Mouse (Mus musculus) hindbrain, embryonic 14.5 days (tissue): ENCODE results near the gene Elmo3. TPM values are rescaled to one million over a fixed set of nuclear protein-coding genes. Genes with fewer than 3 reads are reported as not detected.
A peak's percentile ranks its signal among the peaks of the same experiment; 100 is the strongest.

Experiments used
- ATAC-seq: fragments of 200-750 bp; cut with Nextera tagmentation; 2 replicates; pipeline ENCODE4 v1.8.0; 2017; ENCODE audit warnings: moderate number of reproducible peaks, mild to moderate bottlenecking, moderate TSS enrichment, moderate library complexity; ENCODE audit not compliant: low FRiP score
- DNase-seq: peaks from one replicate; pipeline ENCODE4 v3.0.0-alpha.2; 2015; ENCODE audit warnings: low spot score
- H3K27ac ChIP-seq: fragments of 300-500 bp; sonication (generic); 2 replicates; pipeline ENCODE4 v1.5.1; 2014; ENCODE audit warnings: mild to moderate bottlenecking, moderate library complexity
- H3K27me3 ChIP-seq: fragments of 300-500 bp; sonication (generic); 2 replicates; pipeline ENCODE4 v1.6.1; 2014; ENCODE audit warnings: mild to moderate bottlenecking, low read length, mixed read lengths; ENCODE audit not compliant: control insufficient read depth, insufficient read depth
- H3K36me3 ChIP-seq: fragments of 300-500 bp; sonication (generic); replicated peaks from 2 replicates; pipeline ENCODE4 v1.6.1; 2014; ENCODE audit not compliant: control insufficient read depth, insufficient read depth
- H3K4me1 ChIP-seq: fragments of 300-500 bp; sonication (generic); replicated peaks from 2 replicates; pipeline ENCODE4 v1.6.1; 2014; ENCODE audit warnings: antibody characterized with exemption, low read length, mixed read lengths; ENCODE audit not compliant: control insufficient read depth, insufficient read depth
- H3K4me2 ChIP-seq: fragments of 300-500 bp; sonication (generic); replicated peaks from 2 replicates; pipeline ENCODE4 v1.6.1; 2014; ENCODE audit warnings: mild to moderate bottlenecking, moderate library complexity
- H3K4me3 ChIP-seq: fragments of 300-500 bp; sonication (generic); replicated peaks from 2 replicates; pipeline ENCODE4 v1.5.1; 2014; ENCODE audit warnings: mild to moderate bottlenecking, low read length
- H3K9ac ChIP-seq: fragments of 300-500 bp; sonication (generic); 2 replicates; pipeline ENCODE4 v1.6.1; 2014
- H3K9me3 ChIP-seq: fragments of 300-500 bp; sonication (generic); 2 replicates; pipeline ENCODE4 v1.6.1; 2016; ENCODE audit warnings: low read length; ENCODE audit not compliant: control insufficient read depth
- WGBS: fragments of 180-500 bp; shearing (Covaris S2); extraction: QIAGEN DNeasy Blood & Tissue Kit; methylation state at CpG from one replicate; pipeline ENCODE4 v1.1.7; 2014; 5-methylcytosine and 5-hydroxymethylcytosine counted together
- polyA plus RNA-seq: library from polyadenylated mRNA; unstranded; fragments of >200 nt; fragmentation: Nextera tagmentation; extraction: Ambion mirVana; gene quantifications from 2 replicates; pipeline ENCODE4 v1.2.1, GENCODE M21; 2014

Elmo3 gene
- polyA plus RNA-seq, 1 experiment from 2014 or later, result 1.6 TPM

GRCm38 (mm10) chr8:105313622-105314402 lies 8.4 kb downstream of the Elmo3 start:
- Histone ChIP-seq H3K4me3 (no peak overlapping the region), H3K9ac (no peak overlapping the region), H3K4me1 (no peaks in the 10 kb centered on the region), H3K4me2 (no peak overlapping the region), H3K27me3 (no peaks in the 10 kb centered on the region), H3K36me3 (peaks cover 96% of the 10 kb centered on the region), H3K27ac (no peak overlapping the region), H3K9me3 (no peaks in the 10 kb centered on the region)
- WGBS, result 87% methylated on average over 9 of the region's 9 CpGs
- DNase-seq, result no peak
- ATAC-seq, result no peak

- Histone ChIP-seq H3K27me3 (no peaks in the 10 kb centered on the region), H3K4me3 (no peak overlapping the region), H3K27ac (no peak overlapping the region), H3K9ac (no peak overlapping the region), H3K4me2 (no peak overlapping the region), H3K9me3 (no peaks in the 10 kb centered on the region), H3K36me3 (peaks cover 95% of the 10 kb centered on the region), H3K4me1 (no peaks in the 10 kb centered on the region)
- 92% methylated on average over 18 of the region's 18 CpGs for WGBS
- DNase-seq (no peak), ATAC-seq (0 out of 2 replicates have a peak, but pooled peaks have one; percentile 13)
Observed at GRCm38 (mm10) chr8:105315073-105315769, 9.8 kb downstream of the Elmo3 start.

GRCm38 (mm10) chr8:105317941-105318340 lies 12.5 kb downstream of the Elmo3 start:
- Histone ChIP-seq H3K4me3 (no peak overlapping the region), H3K4me1 (no peaks in the 10 kb centered on the region), H3K9ac (0 out of 2 replicates have a peak overlapping the region, but pooled peaks have one; percentile 8), H3K36me3 (peaks cover 86% of the 10 kb centered on the region), H3K27ac (no peak overlapping the region), H3K4me2 (no peak overlapping the region), H3K27me3 (no peaks in the 10 kb centered on the region), H3K9me3 (no peaks in the 10 kb centered on the region)
- no peak for ATAC-seq
- 81% methylated on average over 4 of the region's 4 CpGs for WGBS
- DNase-seq, result no peak

GRCm38 (mm10) chr8:105318662-105319190 lies 13.3 kb downstream of the Elmo3 start:
- ATAC-seq, result no peak
- H3K27me3 ChIP-seq, result no peaks in the 10 kb centered on the region

GRCm38 (mm10) chr8:105323183-105323582 lies 17.8 kb downstream of the Elmo3 start:
- Histone ChIP-seq H3K27ac (no peak overlapping the region), H3K4me2 (no peak overlapping the region), H3K4me3 (no peak overlapping the region), H3K9me3 (no peaks in the 10 kb centered on the region), H3K36me3 (peaks cover 43% of the 10 kb centered on the region), H3K4me1 (peaks cover 19% of the 10 kb centered on the region), H3K27me3 (no peaks in the 10 kb centered on the region), H3K9ac (no peak overlapping the region)
- DNase-seq (no peak), ATAC-seq (no peak)
- WGBS, result 96% methylated on average over 4 of the region's 4 CpGs

More at GRCm38 (mm10) chr8:105318662-105319190, 13.3 kb downstream of the Elmo3 start:
- Histone ChIP-seq H3K4me3 (no peak overlapping the region), H3K4me2 (no peak overlapping the region), H3K36me3 (peaks cover 83% of the 10 kb centered on the region), H3K4me1 (no peaks in the 10 kb centered on the region), H3K9me3 (no peaks in the 10 kb centered on the region), H3K27ac (no peak overlapping the region), H3K9ac (no peak overlapping the region)
- DNase-seq, result no peak
- WGBS, result 84% methylated on average over 11 of the region's 11 CpGs

GRCm38 (mm10) chr8:105325641-105326093 lies 20.3 kb downstream of the Elmo3 start:
- Histone ChIP-seq H3K9me3 (no peaks in the 10 kb centered on the region), H3K36me3 (peaks cover 49% of the 10 kb centered on the region), H3K4me3 (peak overlapping the region; percentile 65), H3K27me3 (no peaks in the 10 kb centered on the region), H3K4me1 (peaks cover 19% of the 10 kb centered on the region), H3K4me2 (peak overlapping the region; percentile 90), H3K9ac (peak overlapping the region; percentile 85), H3K27ac (peak overlapping the region; percentile 73)
- whole genome bisulfite sequencing, result under 1% methylated on average over 12 of the region's 12 CpGs
- DNase-seq, result no peak
- ATAC-seq, result peak; percentile 63

GRCm38 (mm10) chr8:105326141-105326672 lies 20.8 kb downstream of the Elmo3 start, which contains the start of the genes Lrrc29 and Tmem208:
Gene Lrrc29, minus strand, starts transcription at chr8:105326278.
Gene Tmem208, plus strand, starts transcription at chr8:105326354.
- Histone ChIP-seq H3K27me3 (no peaks in the 10 kb centered on the region), H3K4me3 (peak within 1 kb of the TSS; percentile 65), H3K9me3 (no peaks in the 10 kb centered on the region), H3K27ac (peak within 1 kb of the TSS; percentile 76), H3K36me3 (peaks cover 54% of the 10 kb centered on the region), H3K4me2 (peak within 1 kb of the TSS; percentile 90), H3K4me1 (peaks cover 19% of the 10 kb centered on the region), H3K9ac (peak within 1 kb of the TSS; percentile 85)
- under 1% methylated on average over 36 of the region's 36 CpGs for WGBS
- ATAC-seq (peak; percentile 90), DNase-seq (peak; percentile 95)

GRCm38 (mm10) chr8:105326968-105327367 lies 21.6 kb downstream of the Elmo3 start:
- H3K4me2 ChIP-seq, result peak overlapping the region; percentile 90
- 44% methylated on average over 6 of the region's 6 CpGs for WGBS
- H3K36me3 ChIP-seq, result peaks cover 55% of the 10 kb centered on the region
- peak overlapping the region; percentile 65 for H3K9ac ChIP-seq
- no peaks in the 10 kb centered on the region for H3K9me3 ChIP-seq
- H3K4me1 ChIP-seq, result peaks cover 19% of the 10 kb centered on the region
- peak overlapping the region; percentile 65 for H3K4me3 ChIP-seq
- peak overlapping the region; percentile 76; the same call in 1 of the 2 replicates for H3K27ac ChIP-seq
- no peak for DNase-seq
- no peak for ATAC-seq
- H3K27me3 ChIP-seq, result no peaks in the 10 kb centered on the region

GRCm38 (mm10) chr8:105330325-105330724 lies 24.9 kb downstream of the Elmo3 start:
- peaks cover 11% of the 10 kb centered on the region for H3K4me1 ChIP-seq
- H3K9ac ChIP-seq, result no peak overlapping the region
- no peak for DNase-seq
- no peak for ATAC-seq
- no peak overlapping the region for H3K4me3 ChIP-seq
- H3K27ac ChIP-seq, result no peak overlapping the region
- no peak overlapping the region for H3K4me2 ChIP-seq
- no peaks in the 10 kb centered on the region for H3K27me3 ChIP-seq
- 95% methylated on average over 12 of the region's 12 CpGs for WGBS
- peaks cover 60% of the 10 kb centered on the region for H3K36me3 ChIP-seq
- H3K9me3 ChIP-seq, result no peaks in the 10 kb centered on the region
